Mouse (Mus musculus): ENCODE measurements around the gene 1700001C19Rik. TPM values are rescaled to one million over a fixed set of nuclear protein-coding genes. Genes with fewer than 3 reads are reported as not detected.
A peak's percentile ranks its signal among the peaks of the same experiment; 100 is the strongest.

1700001C19Rik gene
- polyA plus RNA-seq, 1 experiment, result not detected

GRCm38 (mm10) chr17:47368401-47369086 lies 68.6 kb downstream of the 1700001C19Rik start, which contains the start of gene Mrps10:
TSS of gene Mrps10 (plus strand) at chr17:47368887.
- H3K4me1 ChIP-seq, result peaks cover 18% of the 10 kb centered on the region
- H3K4me3 ChIP-seq (replicated peaks), result peak within 1 kb of the TSS; percentile 97
- TF ChIP-seq FLI1 (IDR thresholded peaks at IDR 0.05; ENCODE audit: low read length) (no peak), GATA1 (IDR thresholded peaks at IDR 0.05; ENCODE audit: borderline replicate concordance, low read length) (no peak)

More at GRCm38 (mm10) chr17:47368401-47369086, 68.6 kb downstream of the 1700001C19Rik start, which contains the start of gene Mrps10:
- no peaks in the 10 kb centered on the region for H3K9me3 ChIP-seq
- H3K36me3 ChIP-seq (replicated peaks; ENCODE audit: low read length), result peaks cover 16% of the 10 kb centered on the region
- peaks cover 13% of the 10 kb centered on the region for H3K27me3 ChIP-seq (replicated peaks)

Other genes starting within 250 kb of the 1700001C19Rik start
- 1.8 and 8.1 TPM in 2 replicates for gene Mrps10, start 68.5 kb downstream of the 1700001C19Rik start, polyA plus RNA-seq (2012; ENCODE audit: insufficient read depth, low replicate concordance)
- not detected in 2 replicates for gene Guca1b, start 52.0 kb downstream of the 1700001C19Rik start, polyA plus RNA-seq (2012; ENCODE audit: insufficient read depth, low replicate concordance)
- gene Guca1a, start 36.8 kb downstream of the 1700001C19Rik start, polyA plus RNA-seq (2012; ENCODE audit: insufficient read depth, low replicate concordance), result 4.2 and 5.0 TPM in 2 replicates
- gene AI661453, start 761 bp downstream of the 1700001C19Rik start, polyA plus RNA-seq (2012; ENCODE audit: insufficient read depth, low replicate concordance), result 0.44 and 0.48 TPM in 2 replicates
- 8.7 and 11.5 TPM in 2 replicates for gene Taf8, start 64.9 kb upstream of the 1700001C19Rik start, polyA plus RNA-seq (2012; ENCODE audit: insufficient read depth, low replicate concordance)
- 872 and 1,542 TPM in 2 replicates for gene Ccnd3, start 67.7 kb upstream of the 1700001C19Rik start, polyA plus RNA-seq (2012; ENCODE audit: insufficient read depth, low replicate concordance)
- 7.8 and 17.7 TPM in 2 replicates for gene Bysl, start 174.1 kb upstream of the 1700001C19Rik start, polyA plus RNA-seq (2012; ENCODE audit: insufficient read depth, low replicate concordance)
- 2.3 TPM in 1 of 2 replicates, not detected in the other for gene Med20, start 174.2 kb upstream of the 1700001C19Rik start, polyA plus RNA-seq (2012; ENCODE audit: insufficient read depth, low replicate concordance)
- 0.29 and 0.81 TPM in 2 replicates for gene Gm20517, start 174.2 kb upstream of the 1700001C19Rik start, polyA plus RNA-seq (2012; ENCODE audit: insufficient read depth, low replicate concordance)
- gene Usp49, start 193.3 kb upstream of the 1700001C19Rik start, polyA plus RNA-seq (2012; ENCODE audit: insufficient read depth, low replicate concordance), result 1.2 and 3.7 TPM in 2 replicates

Measured in megakaryocyte, embryonic 14.5 days (primary cell).